Mouse (Mus musculus): ENCODE data around the gene Defa22. TPM values are rescaled to one million over a fixed set of nuclear protein-coding genes. Genes with fewer than 3 reads are reported as not detected.

The Defa22 gene
- not detected in 2 replicates for polyA plus RNA-seq (2012; rRNA removed)

DNA sequence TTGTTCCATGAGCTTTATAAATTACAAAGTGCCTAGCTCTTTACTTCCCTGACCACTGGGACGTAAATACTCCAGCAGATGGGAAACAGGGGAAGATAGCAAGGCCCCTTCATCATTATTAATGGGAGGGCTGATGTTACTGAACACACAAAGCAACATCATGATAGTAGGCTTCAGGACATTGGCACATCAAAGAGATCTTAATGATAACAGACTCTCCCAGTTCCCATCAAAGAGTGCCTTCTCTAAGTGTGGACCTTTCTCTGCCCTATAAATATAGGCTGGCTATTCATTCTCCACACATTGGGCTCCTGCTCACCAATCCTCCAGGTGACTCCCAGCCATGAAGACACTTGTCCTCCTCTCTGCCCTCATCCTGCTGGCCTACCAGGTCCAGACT is at the start of gene Defa22:
Gene Defa22 (plus strand): TSS at position 301 of the 400 bp plus-strand sequence.

DNA sequence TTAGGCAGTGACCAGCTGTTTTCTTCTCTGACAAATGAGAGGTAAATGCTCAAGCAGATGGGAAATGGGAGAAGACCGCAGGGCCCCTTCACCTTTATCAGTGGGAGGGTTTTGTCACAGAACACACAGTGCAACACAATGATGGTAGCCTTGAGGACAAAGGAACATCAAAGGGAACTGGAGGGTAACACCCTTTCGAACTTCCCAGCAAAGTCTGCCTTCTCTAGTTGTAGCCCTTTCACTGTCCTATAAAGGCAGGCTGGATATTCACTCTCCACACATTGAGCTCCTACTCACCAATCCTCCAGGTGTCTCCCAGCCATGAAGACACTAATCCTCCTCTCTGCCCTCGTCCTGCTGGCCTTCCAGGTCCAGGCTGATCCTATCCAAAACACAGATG is 27.7 kb upstream of the Defa22 start, which contains the start of gene Defa30:
Gene Defa30 (plus strand): TSS at position 301 of the 400 bp plus-strand sequence.

DNA sequence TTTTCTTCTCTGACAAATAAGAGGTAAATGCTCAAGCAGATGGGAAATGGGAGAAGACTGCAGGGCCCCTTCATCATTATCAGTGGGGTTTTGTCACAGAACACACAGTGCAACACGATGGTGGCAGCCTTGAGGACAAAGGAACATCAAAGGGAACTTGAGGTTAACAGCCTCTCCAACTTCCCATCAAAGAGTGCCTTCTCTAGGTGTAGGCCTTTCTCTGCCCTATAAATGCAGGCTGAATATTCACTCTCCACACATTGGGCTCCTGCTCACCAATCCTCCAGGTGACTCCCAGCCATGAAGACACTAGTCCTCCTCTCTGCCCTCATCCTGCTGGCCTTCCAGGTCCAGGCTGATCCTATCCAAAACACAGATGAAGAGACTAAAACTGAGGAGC is 29.2 kb downstream of the Defa22 start, which contains the start of gene Defa31:
Gene Defa31 (plus strand): TSS at position 301 of the 400 bp plus-strand sequence.

DNA sequence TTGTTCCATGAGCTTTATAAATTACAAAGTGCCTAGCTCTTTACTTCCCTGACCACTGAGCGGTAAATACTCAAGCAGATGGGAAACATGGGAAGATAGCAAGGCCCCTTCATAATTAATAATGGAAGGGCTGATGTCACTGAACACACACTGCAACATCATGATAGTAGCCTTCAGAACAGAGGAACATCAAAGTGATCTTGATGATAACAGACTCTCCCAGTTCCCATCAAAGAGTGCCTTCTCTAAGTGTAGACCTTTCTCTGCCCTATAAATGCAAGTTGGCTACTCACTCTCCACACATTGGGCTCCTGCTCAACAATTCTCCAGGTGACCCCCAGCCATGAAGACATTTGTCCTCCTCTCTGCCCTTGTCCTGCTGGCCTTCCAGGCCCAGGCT is 39.2 kb downstream of the Defa22 start, which contains the start of gene Gm15293:
Gene Gm15293 (plus strand): TSS at position 301 of the 400 bp plus-strand sequence.

Other genes starting within 250 kb of the Defa22 start
- not detected in 2 replicates for gene Gm6040, start 240.2 kb upstream of the Defa22 start, polyA plus RNA-seq (2012; rRNA removed)
- gene AY761185, start 217.6 kb upstream of the Defa22 start, polyA plus RNA-seq (2012; rRNA removed), result not detected in 2 replicates
- not detected in 2 replicates for gene Defa21, start 136.7 kb upstream of the Defa22 start, polyA plus RNA-seq (2012; rRNA removed)
- gene Defa23, start 107.2 kb upstream of the Defa22 start, polyA plus RNA-seq (2012; rRNA removed), result not detected in 2 replicates
- not detected in 2 replicates for gene Defa35, start 97.2 kb upstream of the Defa22 start, polyA plus RNA-seq (2012; rRNA removed)
- gene Defa25, start 77.8 kb upstream of the Defa22 start, polyA plus RNA-seq (2012; rRNA removed), result not detected in 2 replicates
- not detected in 2 replicates for gene Gm14851, start 66.2 kb upstream of the Defa22 start, polyA plus RNA-seq (2012; rRNA removed)
- not detected in 2 replicates for gene Defa30, start 27.6 kb upstream of the Defa22 start, polyA plus RNA-seq (2012; rRNA removed)
- gene Defa31, start 29.3 kb downstream of the Defa22 start, polyA plus RNA-seq (2012; rRNA removed), result not detected in 2 replicates
- gene Gm15293, start 39.3 kb downstream of the Defa22 start, polyA plus RNA-seq (2012; rRNA removed), result not detected in 2 replicates
- gene Gm15292, start 87.5 kb downstream of the Defa22 start, polyA plus RNA-seq (2012; rRNA removed), result not detected in 2 replicates
- gene Defa27, start 153.3 kb downstream of the Defa22 start, polyA plus RNA-seq (2012; rRNA removed), result not detected in 2 replicates
- not detected in 2 replicates for gene Defa29, start 164.7 kb downstream of the Defa22 start, polyA plus RNA-seq (2012; rRNA removed)
- not detected in 2 replicates for gene Defa2, start 216.2 kb downstream of the Defa22 start, polyA plus RNA-seq (2012; rRNA removed)
- gene Defa33, start 229.5 kb downstream of the Defa22 start, polyA plus RNA-seq (2012; rRNA removed), result not detected in 2 replicates